Mouse (Mus musculus): ENCODE data around the gene Pfpl. TPM values are rescaled to one million over a fixed set of nuclear protein-coding genes. Genes with fewer than 3 reads are reported as not detected.

The Pfpl gene
- polyA plus RNA-seq (2014; fragmentation: Illumina TruSeq; extraction: RNeasy Lipid Tissue Mini Kit (QIAGEN cat#74804)), result not detected

DNA sequence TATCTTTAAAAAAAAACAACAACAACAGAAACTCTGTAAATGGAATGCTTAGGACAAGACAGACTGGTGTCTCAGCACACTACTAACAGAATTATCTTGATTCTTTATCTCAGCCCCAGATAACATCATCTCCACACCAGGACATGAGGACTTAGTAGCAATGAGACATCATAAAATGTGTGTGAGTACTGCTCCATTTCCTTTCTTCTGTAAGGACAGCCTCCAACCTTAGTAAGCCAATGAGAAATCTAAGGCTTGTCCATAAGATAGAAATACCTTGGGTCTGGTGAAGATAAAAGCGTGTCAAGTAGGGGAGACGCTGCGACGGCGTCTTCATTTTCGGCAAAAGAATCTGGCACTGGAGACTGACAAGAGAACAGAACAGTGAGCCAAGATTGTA, at the start of gene Pfpl:
Gene Pfpl (plus strand): TSS at position 301 of the 400 bp plus-strand sequence.

DNA sequence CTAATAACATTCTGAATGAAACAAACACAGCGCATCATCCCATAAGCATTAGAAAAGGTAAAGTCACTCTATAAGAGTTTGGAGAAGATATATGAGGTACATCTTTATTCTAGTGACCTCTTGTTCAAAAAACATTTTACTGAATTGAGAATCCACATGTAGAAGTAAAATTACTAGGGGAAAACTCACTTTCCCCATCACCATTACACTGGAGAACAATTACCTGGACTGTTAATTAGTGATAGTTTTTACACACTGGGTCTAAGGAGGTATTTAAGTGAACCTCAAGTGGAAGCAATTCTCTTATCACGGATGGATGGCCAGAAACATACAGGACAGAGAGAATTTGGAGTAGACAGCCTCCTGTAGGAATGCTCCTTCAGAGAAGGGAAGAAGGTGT, 40.7 kb upstream of the Pfpl start, which contains the start of gene Olfr1440:
Gene Olfr1440 (plus strand): TSS at position 301 of the 400 bp plus-strand sequence.

GRCm38 (mm10) chr19:12417361-12417760, 10.3 kb upstream of the Pfpl start, which contains the start of gene Olfr1441:
Gene Olfr1441, plus strand, starts transcription at chr19:12417433.

DNA sequence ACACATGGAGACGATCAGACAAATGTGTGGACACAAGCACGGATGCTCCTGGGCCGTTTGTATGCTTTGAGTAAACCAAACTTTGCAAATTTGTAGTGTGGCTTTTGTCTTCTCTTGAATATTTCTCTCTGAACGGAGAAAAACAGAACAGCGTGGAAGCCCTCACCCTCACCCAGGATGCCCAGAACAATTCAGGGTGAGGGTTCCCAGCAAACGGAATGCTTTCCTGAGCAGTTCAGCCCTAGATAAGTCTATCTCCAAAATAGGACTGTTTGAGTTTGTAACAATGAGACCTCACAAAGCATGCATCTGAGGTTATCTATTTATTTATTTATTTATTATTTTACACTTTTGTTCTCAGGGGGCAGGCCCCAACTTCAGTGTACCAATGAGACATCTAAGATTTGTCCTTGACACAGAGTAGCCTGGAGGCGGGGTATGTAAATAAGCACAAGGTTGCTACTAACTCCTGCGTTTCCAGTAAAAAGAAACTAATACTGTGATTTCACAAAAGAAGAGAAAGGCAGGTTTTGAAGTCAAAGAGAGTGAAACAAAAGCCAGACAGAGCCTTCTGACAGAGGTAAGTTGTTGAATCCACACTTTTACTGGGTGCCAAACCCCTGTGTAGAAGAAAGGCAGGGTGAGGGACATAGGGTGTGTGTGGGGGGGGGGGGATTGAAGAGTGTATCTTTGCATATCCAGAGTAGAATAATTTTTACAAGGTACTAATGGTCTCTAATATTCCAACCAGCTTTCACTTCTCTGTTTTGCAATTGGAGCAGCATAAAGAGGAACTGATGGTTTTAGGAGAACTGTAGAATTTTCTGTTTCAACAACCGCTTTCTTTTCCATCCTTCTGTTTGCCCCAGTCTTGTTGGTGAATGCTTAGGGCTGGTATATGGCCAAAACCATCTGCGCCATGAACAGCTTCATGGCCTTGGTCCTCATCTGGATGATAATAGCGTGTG, 32.9 kb downstream of the Pfpl start, which contains the start of gene Mpeg1:
Gene Mpeg1 (plus strand): TSS at position 498 of the 968 bp plus-strand sequence.

Other genes starting within 250 kb of the Pfpl start
- gene Olfr1431, start 227.3 kb upstream of the Pfpl start, polyA plus RNA-seq (2014; fragmentation: Illumina TruSeq; extraction: RNeasy Lipid Tissue Mini Kit (QIAGEN cat#74804)), result not detected
- not detected for gene Olfr1432, start 195.3 kb upstream of the Pfpl start, polyA plus RNA-seq (2014; fragmentation: Illumina TruSeq; extraction: RNeasy Lipid Tissue Mini Kit (QIAGEN cat#74804))
- gene Olfr262, start 186.2 kb upstream of the Pfpl start, polyA plus RNA-seq (2014; fragmentation: Illumina TruSeq; extraction: RNeasy Lipid Tissue Mini Kit (QIAGEN cat#74804)), result not detected
- not detected for gene Olfr235, start 166.9 kb upstream of the Pfpl start, polyA plus RNA-seq (2014; fragmentation: Illumina TruSeq; extraction: RNeasy Lipid Tissue Mini Kit (QIAGEN cat#74804))
- not detected for gene Olfr1434, start 148.1 kb upstream of the Pfpl start, polyA plus RNA-seq (2014; fragmentation: Illumina TruSeq; extraction: RNeasy Lipid Tissue Mini Kit (QIAGEN cat#74804))
- gene Olfr1436, start 128.8 kb upstream of the Pfpl start, polyA plus RNA-seq (2014; fragmentation: Illumina TruSeq; extraction: RNeasy Lipid Tissue Mini Kit (QIAGEN cat#74804)), result not detected
- not detected for gene Olfr1437, start 102.8 kb upstream of the Pfpl start, polyA plus RNA-seq (2014; fragmentation: Illumina TruSeq; extraction: RNeasy Lipid Tissue Mini Kit (QIAGEN cat#74804))
- not detected for gene Olfr1438-ps1, start 92.0 kb upstream of the Pfpl start, polyA plus RNA-seq (2014; fragmentation: Illumina TruSeq; extraction: RNeasy Lipid Tissue Mini Kit (QIAGEN cat#74804))
- not detected for gene Olfr1440, start 40.6 kb upstream of the Pfpl start, polyA plus RNA-seq (2014; fragmentation: Illumina TruSeq; extraction: RNeasy Lipid Tissue Mini Kit (QIAGEN cat#74804))
- gene Olfr1441, start 10.5 kb upstream of the Pfpl start, polyA plus RNA-seq (2014; fragmentation: Illumina TruSeq; extraction: RNeasy Lipid Tissue Mini Kit (QIAGEN cat#74804)), result not detected
- 117 TPM for gene Mpeg1, start 32.9 kb downstream of the Pfpl start, polyA plus RNA-seq (2014; fragmentation: Illumina TruSeq; extraction: RNeasy Lipid Tissue Mini Kit (QIAGEN cat#74804))
- gene Dtx4, start 73.5 kb downstream of the Pfpl start, polyA plus RNA-seq (2014; fragmentation: Illumina TruSeq; extraction: RNeasy Lipid Tissue Mini Kit (QIAGEN cat#74804)), result 65.7 TPM
- 36.6 TPM for gene Fam111a, start 117.8 kb downstream of the Pfpl start, polyA plus RNA-seq (2014; fragmentation: Illumina TruSeq; extraction: RNeasy Lipid Tissue Mini Kit (QIAGEN cat#74804))
- 1.1 TPM for gene Gm4952, start 172.1 kb downstream of the Pfpl start, polyA plus RNA-seq (2014; fragmentation: Illumina TruSeq; extraction: RNeasy Lipid Tissue Mini Kit (QIAGEN cat#74804))
- not detected for gene Glyat, start 205.4 kb downstream of the Pfpl start, polyA plus RNA-seq (2014; fragmentation: Illumina TruSeq; extraction: RNeasy Lipid Tissue Mini Kit (QIAGEN cat#74804))
- gene Olfr1442, start 242.5 kb downstream of the Pfpl start, polyA plus RNA-seq (2014; fragmentation: Illumina TruSeq; extraction: RNeasy Lipid Tissue Mini Kit (QIAGEN cat#74804)), result not detected